Mouse (Mus musculus) erythroblast, embryonic 14.5 days (primary cell): ENCODE results near the gene Arhgap22. TPM values are rescaled to one million over a fixed set of nuclear protein-coding genes. Genes with fewer than 3 reads are reported as not detected.

Experiments used
- H3K27me3 ChIP-seq: 2 replicates; pipeline ENCODE4 v1.6.1; 2012; ENCODE audit warnings: inconsistent platforms; ENCODE audit not compliant: control insufficient read depth
- H3K36me3 ChIP-seq: 2 replicates; pipeline ENCODE4 v1.6.1; 2012; ENCODE audit warnings: mild to moderate bottlenecking, inconsistent platforms; ENCODE audit not compliant: control insufficient read depth
- H3K4me1 ChIP-seq: 2 replicates; pipeline ENCODE4 v1.6.1; 2012; ENCODE audit warnings: inconsistent platforms; ENCODE audit not compliant: control insufficient read depth
- H3K4me3 ChIP-seq: replicated peaks from 2 replicates; pipeline ENCODE3; 2012; ENCODE audit warnings: moderate library complexity, mild to moderate bottlenecking, inconsistent platforms
- H3K9me3 ChIP-seq: 2 replicates; pipeline ENCODE4 v1.6.1; 2012; ENCODE audit warnings: low read length, inconsistent platforms, mixed read lengths; ENCODE audit not compliant: control insufficient read depth
- GATA1 ChIP-seq: IDR thresholded peaks from 2 replicates; pipeline ENCODE4 v1.6.1; 2012; ENCODE audit warnings: low read length, inconsistent platforms, mixed read lengths
- TAL1 ChIP-seq: IDR thresholded peaks from 3 replicates; pipeline ENCODE4 v1.6.1; 2012; ENCODE audit warnings: low read length, inconsistent platforms, mixed read lengths
- polyA plus RNA-seq: library from polyadenylated mRNA; stranded (reverse); fragments of >175 nt; gene quantifications from 2 replicates; pipeline ENCODE4 v1.2.3, GENCODE M21; 2012

The Arhgap22 gene
- polyA plus RNA-seq, 1 experiment: 0.02 TPM

- Histone ChIP-seq H3K4me3 (no peak overlapping the region), H3K4me1 (no peaks in the 10 kb centered on the region), H3K27me3 (peaks cover 16% of the 10 kb centered on the region), H3K9me3 (no peaks in the 10 kb centered on the region), H3K36me3 (no peaks in the 10 kb centered on the region)
- no peak for TF ChIP-seq GATA1
- no peak for TF ChIP-seq TAL1
Measured at GRCm38 (mm10) chr14:33250956-33251745, 37.3 kb downstream of the Arhgap22 start.

- Histone ChIP-seq H3K4me1 (no peaks in the 10 kb centered on the region), H3K4me3 (no peak overlapping the region), H3K27me3 (no peaks in the 10 kb centered on the region), H3K9me3 (no peaks in the 10 kb centered on the region), H3K36me3 (no peaks in the 10 kb centered on the region)
- TF ChIP-seq GATA1 (no peak), TAL1 (no peak)
Measured at GRCm38 (mm10) chr14:33258256-33258655, 44.4 kb downstream of the Arhgap22 start.

GRCm38 (mm10) chr14:33260131-33260530 is 46.3 kb downstream of the Arhgap22 start:
- no peaks in the 10 kb centered on the region for H3K27me3 ChIP-seq
- no peaks in the 10 kb centered on the region for H3K4me1 ChIP-seq
- TF ChIP-seq TAL1: no peak
- no peak for TF ChIP-seq GATA1
- H3K9me3 ChIP-seq: no peaks in the 10 kb centered on the region; the same call in 1 of the 2 replicates
- H3K36me3 ChIP-seq: no peaks in the 10 kb centered on the region
- H3K4me3 ChIP-seq: no peak overlapping the region

GRCm38 (mm10) chr14:33264795-33265194 is 51.0 kb downstream of the Arhgap22 start:
- no peaks in the 10 kb centered on the region for H3K4me1 ChIP-seq
- peaks cover 7% of the 10 kb centered on the region for H3K9me3 ChIP-seq
- no peaks in the 10 kb centered on the region for H3K36me3 ChIP-seq
- H3K4me3 ChIP-seq: no peak overlapping the region
- no peaks in the 10 kb centered on the region for H3K27me3 ChIP-seq
- TF ChIP-seq TAL1 (no peak), GATA1 (no peak)

- H3K27me3 ChIP-seq: no peaks in the 10 kb centered on the region
- H3K4me3 ChIP-seq: no peak overlapping the region
- TF ChIP-seq TAL1 (no peak), GATA1 (no peak)
- H3K9me3 ChIP-seq: no peaks in the 10 kb centered on the region
- H3K4me1 ChIP-seq: no peaks in the 10 kb centered on the region
- no peaks in the 10 kb centered on the region for H3K36me3 ChIP-seq
Measured at GRCm38 (mm10) chr14:33276240-33276639, 62.4 kb downstream of the Arhgap22 start.

GRCm38 (mm10) chr14:33278374-33278773 is 64.5 kb downstream of the Arhgap22 start:
- H3K4me3 ChIP-seq: no peak overlapping the region
- H3K27me3 ChIP-seq: no peaks in the 10 kb centered on the region
- H3K9me3 ChIP-seq: no peaks in the 10 kb centered on the region
- TF ChIP-seq TAL1 (no peak), GATA1 (no peak)
- H3K36me3 ChIP-seq: no peaks in the 10 kb centered on the region
- H3K4me1 ChIP-seq: no peaks in the 10 kb centered on the region

- TF ChIP-seq GATA1 (no peak), TAL1 (no peak)
- Histone ChIP-seq H3K9me3 (no peaks in the 10 kb centered on the region), H3K4me1 (no peaks in the 10 kb centered on the region), H3K36me3 (no peaks in the 10 kb centered on the region), H3K4me3 (no peak overlapping the region), H3K27me3 (no peaks in the 10 kb centered on the region)
Measured at GRCm38 (mm10) chr14:33280921-33281320, 67.1 kb downstream of the Arhgap22 start.

GRCm38 (mm10) chr14:33282447-33282846 is 68.6 kb downstream of the Arhgap22 start:
- no peaks in the 10 kb centered on the region for H3K36me3 ChIP-seq
- no peaks in the 10 kb centered on the region for H3K4me1 ChIP-seq
- H3K27me3 ChIP-seq: no peaks in the 10 kb centered on the region
- H3K9me3 ChIP-seq: no peaks in the 10 kb centered on the region
- no peak for TF ChIP-seq GATA1
- no peak for TF ChIP-seq TAL1
- H3K4me3 ChIP-seq: no peak overlapping the region

GRCm38 (mm10) chr14:33287920-33288319 is 74.1 kb downstream of the Arhgap22 start:
- H3K9me3 ChIP-seq: no peaks in the 10 kb centered on the region
- H3K27me3 ChIP-seq: no peaks in the 10 kb centered on the region
- H3K4me3 ChIP-seq: no peak overlapping the region
- TF ChIP-seq GATA1: no peak
- no peak for TF ChIP-seq TAL1
- H3K36me3 ChIP-seq: no peaks in the 10 kb centered on the region
- no peaks in the 10 kb centered on the region for H3K4me1 ChIP-seq
